Mouse (Mus musculus) CD4-positive, CD25-positive, alpha-beta regulatory T cell, adult 9 weeks (primary cell): Measurements from ENCODE around the gene Josd1. TPM values are rescaled to one million over a fixed set of nuclear protein-coding genes. Genes with fewer than 3 reads are reported as not detected.

Experiments used
- polyA plus RNA-seq: library from polyadenylated mRNA; unstranded; fragments of 100-300 nt; shearing (Covaris generic); gene quantifications from one replicate; pipeline ENCODE4 v1.2.1, GENCODE M21; 2017

Josd1 gene
- 3.0 TPM for polyA plus RNA-seq

DNA sequence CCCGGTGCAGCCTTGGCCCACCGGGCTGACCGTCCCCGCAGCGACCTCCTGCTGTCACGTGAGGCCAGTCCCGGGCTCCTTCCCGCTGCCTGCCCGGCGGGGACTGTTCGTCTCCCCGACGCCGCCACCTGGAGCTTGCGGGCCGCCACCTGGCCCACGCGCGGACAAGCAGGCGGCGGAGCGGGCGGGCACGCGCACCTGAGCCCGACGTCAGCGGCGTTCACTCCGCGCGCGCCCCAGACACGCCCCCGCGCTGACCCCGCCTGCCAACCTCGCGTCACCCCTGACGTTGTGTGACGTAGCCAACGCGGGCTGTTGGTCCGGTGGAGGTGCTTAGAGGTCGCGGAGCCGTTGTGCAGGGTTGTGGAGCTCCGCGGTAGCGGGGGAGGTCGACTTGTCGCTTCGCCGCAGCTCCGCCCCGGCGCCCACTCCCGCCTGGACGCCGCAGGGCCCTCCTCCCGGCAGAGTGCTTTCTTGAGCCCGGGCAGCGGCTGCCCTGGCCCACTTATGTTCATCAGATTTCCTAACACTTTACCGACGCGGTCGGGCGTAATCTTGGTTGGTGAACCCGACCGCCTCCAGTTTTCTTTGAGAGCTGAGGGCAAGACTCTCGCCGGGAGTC lies at the start of gene Josd1:
Josd1 (minus strand) TSS at position 274 of the 622 bp plus-strand sequence.

DNA sequence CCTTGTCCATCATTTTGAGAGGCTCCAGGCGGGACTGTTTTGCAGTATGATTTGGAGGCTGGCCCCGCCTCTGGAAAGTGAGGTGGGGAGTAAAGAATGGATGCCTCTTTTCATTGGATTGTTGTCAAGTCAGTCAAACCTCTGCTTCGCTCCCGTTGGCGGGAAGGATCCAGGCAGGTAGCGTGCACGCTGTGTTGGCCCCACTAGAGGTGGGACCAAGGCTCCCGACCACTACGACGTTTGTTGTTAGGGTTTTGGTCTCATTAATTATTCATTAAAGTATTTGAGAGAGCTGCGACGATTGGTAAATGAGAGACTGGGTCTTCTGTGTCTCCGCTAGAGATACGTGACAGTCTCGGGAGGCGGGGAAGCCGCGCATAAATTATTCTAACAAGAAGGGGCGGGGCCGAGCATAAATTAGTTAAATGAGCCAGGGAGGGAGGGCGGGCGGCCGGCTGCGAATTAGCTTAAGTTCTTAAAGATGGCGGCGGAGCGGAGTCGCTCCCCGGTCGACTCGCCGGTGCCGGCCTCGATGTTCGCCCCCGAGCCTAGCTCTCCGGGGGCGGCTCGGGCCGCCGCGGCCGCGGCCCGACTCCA lies 2.8 kb upstream of the Josd1 start, which contains the start of gene Gtpbp1:
Gtpbp1 (plus strand) TSS at position 420 of the 597 bp plus-strand sequence.

DNA sequence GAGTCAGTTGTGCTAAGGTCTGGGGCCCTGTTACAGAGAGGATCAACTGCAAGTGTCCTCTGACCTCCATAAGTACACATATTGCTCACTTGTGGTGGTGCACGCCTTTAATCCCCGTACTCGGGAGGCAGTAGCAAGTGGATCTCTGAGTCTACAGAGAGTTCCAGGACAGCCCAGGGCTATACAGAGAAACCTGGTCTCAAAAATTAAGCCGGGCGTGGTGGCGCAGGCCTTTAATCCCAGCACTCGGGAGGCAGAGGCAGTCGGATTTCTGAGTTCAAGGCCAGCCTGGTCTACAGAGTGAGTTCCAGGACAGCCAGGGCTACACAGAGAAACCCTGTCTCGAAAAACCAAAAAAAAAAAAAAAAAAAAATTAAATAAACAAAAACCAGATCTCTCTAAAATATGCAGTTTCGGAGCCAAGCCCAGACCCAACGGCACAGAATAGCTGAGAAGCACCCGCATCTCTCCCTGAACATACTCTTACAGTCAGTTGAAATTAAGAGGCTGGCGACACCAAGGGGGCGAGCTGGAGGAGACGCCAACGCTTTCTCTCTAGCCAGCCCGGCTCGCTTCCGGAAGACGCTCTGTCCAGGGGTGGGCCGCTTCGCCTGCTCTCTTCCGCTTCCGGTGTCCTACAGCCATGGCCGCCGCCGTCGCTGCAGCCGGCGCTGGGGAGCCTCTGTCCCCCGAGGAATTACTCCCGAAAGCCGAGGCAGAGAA lies 17.3 kb downstream of the Josd1 start, which contains the start of gene Tomm22:
Tomm22 (plus strand) TSS at position 613 of the 723 bp plus-strand sequence.

DNA sequence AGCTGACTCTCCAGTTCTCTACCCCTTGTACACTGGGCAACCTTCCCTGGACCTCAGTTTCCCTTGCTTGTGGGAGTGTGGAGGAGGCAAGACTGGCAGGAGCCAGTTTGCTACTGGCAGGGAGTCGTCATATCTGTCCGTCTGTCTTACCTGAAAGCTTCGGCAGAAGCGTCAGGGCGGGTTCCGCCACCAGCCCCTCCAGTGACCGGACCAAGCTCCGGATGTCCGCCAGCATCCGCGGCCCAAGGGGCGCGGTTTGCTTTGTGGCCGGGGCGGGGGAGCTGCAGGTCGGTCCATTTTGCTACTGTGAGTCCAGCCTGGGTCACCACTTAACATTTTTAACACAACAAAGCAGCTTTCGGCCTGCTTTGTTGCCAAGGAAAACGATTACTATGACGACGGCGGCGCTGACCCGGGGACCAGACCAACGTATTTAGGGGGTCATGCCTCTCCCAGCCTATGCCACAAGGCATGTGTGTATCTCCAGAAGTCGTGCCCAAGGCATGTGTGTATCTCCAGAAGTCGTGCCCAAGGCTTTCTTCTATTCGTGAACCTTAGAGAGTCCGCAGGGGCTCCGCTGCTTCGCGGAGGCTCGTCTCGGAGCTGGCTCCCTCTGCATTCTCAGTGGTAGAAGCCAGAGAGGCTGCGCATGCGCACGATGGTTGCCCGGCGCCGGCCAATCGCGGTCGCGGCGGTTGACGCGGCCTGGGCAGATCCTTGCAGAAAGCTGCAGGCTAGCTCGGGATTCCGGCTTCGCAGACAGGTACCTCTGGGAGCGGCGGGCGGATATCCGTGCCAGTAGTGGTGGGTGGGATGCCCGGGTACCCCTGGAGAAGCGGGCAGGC lies 29.0 kb downstream of the Josd1 start, which contains the start of the genes Fam227a and Cby1:
Fam227a (minus strand) TSS at position 426 of the 845 bp plus-strand sequence.
Cby1 (plus strand) TSS at position 669 of the 845 bp plus-strand sequence.

Other genes with a start within 250 kb of the Josd1 start
- 5.2 TPM for gene Csnk1e, start 232.4 kb downstream of the Josd1 start, polyA plus RNA-seq
- not detected for gene Kcnj4, start 182.7 kb downstream of the Josd1 start, polyA plus RNA-seq
- gene Kdelr3, start 171.5 kb downstream of the Josd1 start, polyA plus RNA-seq, result not detected
- 19.7 TPM for gene Ddx17, start 141.2 kb downstream of the Josd1 start, polyA plus RNA-seq
- not detected for gene Dmc1, start 82.8 kb downstream of the Josd1 start, polyA plus RNA-seq
- gene Fam227a, start 29.0 kb downstream of the Josd1 start, polyA plus RNA-seq, result 0.51 TPM
- gene Cby1, start 28.7 kb downstream of the Josd1 start, polyA plus RNA-seq, result 18.2 TPM
- 257 TPM for gene Tomm22, start 17.1 kb downstream of the Josd1 start, polyA plus RNA-seq
- 41.7 TPM for gene Gtpbp1, start 2.9 kb upstream of the Josd1 start, polyA plus RNA-seq
- 17.5 TPM for gene Sun2, start 54.6 kb upstream of the Josd1 start, polyA plus RNA-seq
- gene Dnal4, start 89.9 kb upstream of the Josd1 start, polyA plus RNA-seq, result 20.3 TPM
- gene Nptxr, start 116.8 kb upstream of the Josd1 start, polyA plus RNA-seq, result 0.82 TPM
- gene Npcd, start 146.3 kb upstream of the Josd1 start, polyA plus RNA-seq, result not detected
- 59.0 TPM for gene Cbx6, start 146.8 kb upstream of the Josd1 start, polyA plus RNA-seq
- 544 TPM for gene Apobec3, start 203.7 kb upstream of the Josd1 start, polyA plus RNA-seq